Mouse (Mus musculus) stomach, postnatal 0 days (tissue): ENCODE data around the gene Ccdc7a.
"Not testable (repeated sequence)": the region's sequence is repeated elsewhere in the genome, so short reads cannot be mapped to it uniquely, and the experiment has no call there.

Experiments
- CTCF ChIP-seq: IDR thresholded peaks from 2 replicates; pipeline ENCODE4 v1.5.1; 2016; ENCODE audit warnings: antibody characterized with exemption, low read depth, mild to moderate bottlenecking, moderate library complexity
- EP300 ChIP-seq: optimal IDR thresholded peaks from 2 replicates; pipeline ENCODE3; 2016; ENCODE audit warnings: antibody characterized with exemption

DNA sequence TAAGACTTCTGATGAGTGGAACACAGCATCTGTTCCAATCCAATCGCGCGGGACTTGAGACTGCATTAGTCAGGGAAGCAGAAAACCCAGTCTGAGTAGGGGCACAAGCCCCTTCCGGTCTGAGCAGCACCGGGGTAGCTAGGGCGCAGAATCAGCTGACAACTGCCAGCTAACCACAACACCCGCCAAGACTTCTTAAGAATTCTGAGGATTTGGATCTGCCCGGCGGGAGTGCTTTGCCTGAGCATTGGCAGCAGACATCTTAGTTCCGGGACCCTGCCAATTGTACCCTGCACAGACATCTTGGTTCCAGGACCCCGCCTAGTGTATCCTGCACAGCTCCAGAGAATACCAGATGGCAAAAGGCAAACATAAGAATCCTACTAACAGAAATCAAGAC lies 116.4 kb downstream of the Ccdc7a start:
- not testable (repeated sequence) for TF ChIP-seq CTCF, EP300
